Mouse (Mus musculus): ENCODE results near the gene Fbxo5. TPM values are rescaled to one million over a fixed set of nuclear protein-coding genes. Genes with fewer than 3 reads are reported as not detected.
A peak's percentile ranks its signal among the peaks of the same experiment; 100 is the strongest.

Fbxo5 gene
- polyA plus RNA-seq, 1 experiment from 2014 or later = 110 TPM

- Histone ChIP-seq H3K36me3 (replicated peaks; ENCODE audit: control insufficient read depth, insufficient read depth, low read depth, low read length) (peaks cover 7% of the 10 kb centered on the region), H3K27ac (replicated peaks; ENCODE audit: low read depth, low read length) (peak overlapping the region; percentile 79), H3K27me3 (ENCODE audit: control insufficient read depth, insufficient read depth, low read length) (no peaks in the 10 kb centered on the region), H3K4me2 (ENCODE audit: low read depth, low read length) (peak overlapping the region; percentile 48), H3K9ac (replicated peaks; ENCODE audit: low read length) (peak overlapping the region; percentile 82), H3K4me1 (ENCODE audit: control insufficient read depth, insufficient read depth, low read length) (no peaks in the 10 kb centered on the region), H3K4me3 (ENCODE audit: low read depth, low read length) (peak overlapping the region; percentile 75), H3K9me3 (replicated peaks; ENCODE audit: control insufficient read depth, low read length) (no peaks in the 10 kb centered on the region)
- ATAC-seq (replicated peaks; ENCODE audit: insufficient number of reproducible peaks, low FRiP score, low TSS enrichment, low read depth) (peak; percentile 58), DNase-seq (ENCODE audit: low spot score) (peak; percentile 59)
- 0% methylated on average over 22 of the region's 24 CpGs for WGBS
Observed at GRCm38 (mm10) chr10:5804691-5805156, 676 bp downstream of the Fbxo5 start.

GRCm38 (mm10) chr10:5803739-5804138 is 1.7 kb downstream of the Fbxo5 start:
- H3K4me1 ChIP-seq (ENCODE audit: control insufficient read depth, insufficient read depth, low read length) = no peaks in the 10 kb centered on the region
- no peaks in the 10 kb centered on the region for H3K9me3 ChIP-seq (replicated peaks; ENCODE audit: control insufficient read depth, low read length)
- ATAC-seq (replicated peaks; ENCODE audit: insufficient number of reproducible peaks, low FRiP score, low TSS enrichment, low read depth) (no peak), DNase-seq (ENCODE audit: low spot score) (peak; percentile 30)
- H3K4me2 ChIP-seq (ENCODE audit: low read depth, low read length) = peak overlapping the region; percentile 49
- H3K4me3 ChIP-seq (ENCODE audit: low read depth, low read length) = peak overlapping the region; percentile 75
- H3K27me3 ChIP-seq (ENCODE audit: control insufficient read depth, insufficient read depth, low read length) = no peaks in the 10 kb centered on the region
- H3K9ac ChIP-seq (replicated peaks; ENCODE audit: low read length) = peak overlapping the region; percentile 53
- peaks cover 7% of the 10 kb centered on the region for H3K36me3 ChIP-seq (replicated peaks; ENCODE audit: control insufficient read depth, insufficient read depth, low read depth, low read length)
- H3K27ac ChIP-seq (replicated peaks; ENCODE audit: low read depth, low read length) = no peak overlapping the region
- 9% methylated on average over 1 of the region's 1 CpGs for WGBS

- peaks cover 7% of the 10 kb centered on the region for H3K36me3 ChIP-seq (replicated peaks; ENCODE audit: control insufficient read depth, insufficient read depth, low read depth, low read length)
- DNase-seq (ENCODE audit: low spot score) (no peak), ATAC-seq (replicated peaks; ENCODE audit: insufficient number of reproducible peaks, low FRiP score, low TSS enrichment, low read depth) (no peak)
- no peaks in the 10 kb centered on the region for H3K4me1 ChIP-seq (ENCODE audit: control insufficient read depth, insufficient read depth, low read length)
- 32% methylated on average over 6 of the region's 6 CpGs for WGBS
- H3K4me2 ChIP-seq (ENCODE audit: low read depth, low read length) = peak overlapping the region; percentile 49
- H3K27me3 ChIP-seq (ENCODE audit: control insufficient read depth, insufficient read depth, low read length) = no peaks in the 10 kb centered on the region
- H3K27ac ChIP-seq (replicated peaks; ENCODE audit: low read depth, low read length) = no peak overlapping the region
- H3K9ac ChIP-seq (replicated peaks; ENCODE audit: low read length) = peak overlapping the region; percentile 29
- H3K4me3 ChIP-seq (ENCODE audit: low read depth, low read length) = peak overlapping the region; percentile 75
- no peaks in the 10 kb centered on the region for H3K9me3 ChIP-seq (replicated peaks; ENCODE audit: control insufficient read depth, low read length)
Observed at GRCm38 (mm10) chr10:5802866-5803265, 2.5 kb downstream of the Fbxo5 start.

GRCm38 (mm10) chr10:5800490-5800889 is 4.9 kb downstream of the Fbxo5 start:
- WGBS = 90% methylated on average over 1 of the region's 1 CpGs
- Histone ChIP-seq H3K9me3 (replicated peaks; ENCODE audit: control insufficient read depth, low read length) (no peaks in the 10 kb centered on the region), H3K4me3 (ENCODE audit: low read depth, low read length) (no peak overlapping the region), H3K36me3 (replicated peaks; ENCODE audit: control insufficient read depth, insufficient read depth, low read depth, low read length) (peaks cover 7% of the 10 kb centered on the region), H3K27ac (replicated peaks; ENCODE audit: low read depth, low read length) (no peak overlapping the region), H3K4me1 (ENCODE audit: control insufficient read depth, insufficient read depth, low read length) (no peaks in the 10 kb centered on the region), H3K4me2 (ENCODE audit: low read depth, low read length) (no peak overlapping the region), H3K9ac (replicated peaks; ENCODE audit: low read length) (no peak overlapping the region), H3K27me3 (ENCODE audit: control insufficient read depth, insufficient read depth, low read length) (no peaks in the 10 kb centered on the region)
- peak; percentile 50 for DNase-seq (ENCODE audit: low spot score)
- no peak for ATAC-seq (replicated peaks; ENCODE audit: insufficient number of reproducible peaks, low FRiP score, low TSS enrichment, low read depth)

GRCm38 (mm10) chr10:5798069-5798468 is 7.3 kb downstream of the Fbxo5 start:
- no peak for DNase-seq (ENCODE audit: low spot score)
- Histone ChIP-seq H3K4me2 (ENCODE audit: low read depth, low read length) (no peak overlapping the region), H3K27ac (replicated peaks; ENCODE audit: low read depth, low read length) (no peak overlapping the region), H3K4me3 (ENCODE audit: low read depth, low read length) (no peak overlapping the region), H3K9ac (replicated peaks; ENCODE audit: low read length) (no peak overlapping the region), H3K9me3 (replicated peaks; ENCODE audit: control insufficient read depth, low read length) (no peaks in the 10 kb centered on the region), H3K36me3 (replicated peaks; ENCODE audit: control insufficient read depth, insufficient read depth, low read depth, low read length) (peaks cover 7% of the 10 kb centered on the region), H3K27me3 (ENCODE audit: control insufficient read depth, insufficient read depth, low read length) (no peaks in the 10 kb centered on the region), H3K4me1 (ENCODE audit: control insufficient read depth, insufficient read depth, low read length) (no peaks in the 10 kb centered on the region)
- 0 out of 2 replicates have a peak, but pooled peaks have one; percentile 24 for ATAC-seq (replicated peaks; ENCODE audit: insufficient number of reproducible peaks, low FRiP score, low TSS enrichment, low read depth)
- WGBS = 90% methylated on average over 4 of the region's 4 CpGs

- DNase-seq (ENCODE audit: low spot score) (peak; percentile 69), ATAC-seq (replicated peaks; ENCODE audit: insufficient number of reproducible peaks, low FRiP score, low TSS enrichment, low read depth) (no peak)
- no peaks in the 10 kb centered on the region for H3K9me3 ChIP-seq (replicated peaks; ENCODE audit: control insufficient read depth, low read length)
- H3K4me2 ChIP-seq (ENCODE audit: low read depth, low read length) = no peak overlapping the region
- no peak overlapping the region for H3K9ac ChIP-seq (replicated peaks; ENCODE audit: low read length)
- 23% methylated on average over 12 of the region's 12 CpGs for WGBS
- no peak overlapping the region for H3K4me3 ChIP-seq (ENCODE audit: low read depth, low read length)
- no peak overlapping the region for H3K27ac ChIP-seq (replicated peaks; ENCODE audit: low read depth, low read length)
- no peaks in the 10 kb centered on the region for H3K4me1 ChIP-seq (ENCODE audit: control insufficient read depth, insufficient read depth, low read length)
- H3K36me3 ChIP-seq (replicated peaks; ENCODE audit: control insufficient read depth, insufficient read depth, low read depth, low read length) = no peaks in the 10 kb centered on the region
- H3K27me3 ChIP-seq (ENCODE audit: control insufficient read depth, insufficient read depth, low read length) = no peaks in the 10 kb centered on the region
Observed at GRCm38 (mm10) chr10:5790657-5791056, 14.7 kb downstream of the Fbxo5 start.

GRCm38 (mm10) chr10:5786923-5787322 is 18.5 kb downstream of the Fbxo5 start:
- DNase-seq (ENCODE audit: low spot score) (peak; percentile 39), ATAC-seq (replicated peaks; ENCODE audit: insufficient number of reproducible peaks, low FRiP score, low TSS enrichment, low read depth) (no peak)
- H3K27me3 ChIP-seq (ENCODE audit: control insufficient read depth, insufficient read depth, low read length) = no peaks in the 10 kb centered on the region
- no peak overlapping the region for H3K27ac ChIP-seq (replicated peaks; ENCODE audit: low read depth, low read length)
- H3K36me3 ChIP-seq (replicated peaks; ENCODE audit: control insufficient read depth, insufficient read depth, low read depth, low read length) = no peaks in the 10 kb centered on the region
- H3K4me2 ChIP-seq (ENCODE audit: low read depth, low read length) = no peak overlapping the region
- no peaks in the 10 kb centered on the region for H3K4me1 ChIP-seq (ENCODE audit: control insufficient read depth, insufficient read depth, low read length)
- no peaks in the 10 kb centered on the region for H3K9me3 ChIP-seq (replicated peaks; ENCODE audit: control insufficient read depth, low read length)
- no peak overlapping the region for H3K4me3 ChIP-seq (ENCODE audit: low read depth, low read length)
- WGBS = 29% methylated on average over 4 of the region's 4 CpGs
- H3K9ac ChIP-seq (replicated peaks; ENCODE audit: low read length) = no peak overlapping the region
